Mouse (Mus musculus) kidney, postnatal 25 days (tissue): ENCODE data around the gene Laptm4a.

Source experiments
- DNase-seq, 2 experiments: peaks; one replicate each; pipeline ENCODE4 v3.0.0; 2021; ENCODE audit warnings: mixed read lengths in 2 of 2

The Laptm4a gene

GRCm38 (mm10) chr12:8912860-8913685, 8.4 kb upstream of the Laptm4a start:
- peak; percentile 56 to 84 for DNase-seq

GRCm38 (mm10) chr12:8913701-8914340, 7.6 kb upstream of the Laptm4a start:
- DNase-seq, result peak in 1 of 2 experiments; percentile 59

GRCm38 (mm10) chr12:8916378-8916777, 5.1 kb upstream of the Laptm4a start:
- peak; percentile 50 to 62 for DNase-seq

GRCm38 (mm10) chr12:8919231-8919630, 2.2 kb upstream of the Laptm4a start:
- no peak for DNase-seq

GRCm38 (mm10) chr12:8920996-8921393, 469 bp upstream of the Laptm4a start:
- no peak for DNase-seq

GRCm38 (mm10) chr12:8922369-8923124, 1.1 kb downstream of the Laptm4a start:
- no peak for DNase-seq

GRCm38 (mm10) chr12:8923125-8923410, 1.6 kb downstream of the Laptm4a start:
- no peak for DNase-seq

GRCm38 (mm10) chr12:8923603-8924002, 2.1 kb downstream of the Laptm4a start:
- DNase-seq, result no peak

GRCm38 (mm10) chr12:8927652-8928051, 6.2 kb downstream of the Laptm4a start:
- DNase-seq, result no peak

- DNase-seq, result no peak
Measured at GRCm38 (mm10) chr12:8928766-8929165, 7.3 kb downstream of the Laptm4a start.

GRCm38 (mm10) chr12:8931083-8931482, 9.6 kb downstream of the Laptm4a start:
- no peak for DNase-seq

GRCm38 (mm10) chr12:8935349-8935748, 13.9 kb downstream of the Laptm4a start:
- DNase-seq, result peak; percentile 87 to 91

GRCm38 (mm10) chr12:8936210-8936609, 14.7 kb downstream of the Laptm4a start:
- peak in 1 of 2 experiments; percentile 42 for DNase-seq

- no peak for DNase-seq
Measured at GRCm38 (mm10) chr12:8939490-8939889, 18.0 kb downstream of the Laptm4a start.

- no peak for DNase-seq
Measured at GRCm38 (mm10) chr12:8940011-8941005, 18.8 kb downstream of the Laptm4a start.

GRCm38 (mm10) chr12:8941131-8941615, 19.7 kb downstream of the Laptm4a start:
- DNase-seq, result no peak

- no peak for DNase-seq
Measured at GRCm38 (mm10) chr12:8941699-8942392, 20.4 kb downstream of the Laptm4a start.

- no peak for DNase-seq
Measured at GRCm38 (mm10) chr12:8947163-8947562, 25.7 kb downstream of the Laptm4a start.

- peak; percentile 88 to 89 for DNase-seq
Measured at GRCm38 (mm10) chr12:8947714-8948464, 26.4 kb downstream of the Laptm4a start, which contains the start of gene Matn3. Gene Matn3, plus strand, starts transcription at chr12:8947929.

GRCm38 (mm10) chr12:8953136-8953535, 31.7 kb downstream of the Laptm4a start:
- DNase-seq, result no peak

GRCm38 (mm10) chr12:8954161-8954561, 32.7 kb downstream of the Laptm4a start:
- no peak for DNase-seq
